Mouse (Mus musculus) spleen, adult 2 months (tissue): ENCODE data around the gene Mrps15.

Experiments
- CTCF ChIP-seq: fragments of 200-500 bp; IDR thresholded peaks from 2 replicates; pipeline ENCODE4 v1.5.1; 2011; ENCODE audit warnings: mild to moderate bottlenecking, inconsistent platforms; ENCODE audit not compliant: insufficient read depth, insufficient read length, insufficient replicate concordance; ENCODE audit errors: extremely low read depth
- POLR2A ChIP-seq: fragments of 200-500 bp; IDR thresholded peaks from 2 replicates; pipeline ENCODE4 v1.6.1; 2011; ENCODE audit warnings: low read depth, low read length, inconsistent platforms

GRCm38 (mm10) chr4:126103590-126104068 lies 56.9 kb downstream of the Mrps15 start, which contains the start of gene Stk40:
- TF ChIP-seq POLR2A (peak; percentile 36; the same call in 1 of the 2 replicates), CTCF (peak; percentile 26; the same call in 1 of the 2 replicates)
